Mouse (Mus musculus) ES-Bruce4 (cell line): Measurements from ENCODE around the gene Nt5c3b.

Experiments
- CTCF ChIP-seq: IDR thresholded peaks from one replicate; pipeline ENCODE4 v1.8.1; 2011; ENCODE audit warnings: low read depth, low read length
- EP300 ChIP-seq: IDR thresholded peaks from 2 replicates; pipeline ENCODE4 v1.6.1; 2011; ENCODE audit warnings: low read depth, low read length; ENCODE audit not compliant: insufficient read depth
- POLR2A ChIP-seq: IDR thresholded peaks from one replicate; pipeline ENCODE4 v1.8.1; 2011; ENCODE audit warnings: low read length; ENCODE audit not compliant: insufficient read depth

DNA sequence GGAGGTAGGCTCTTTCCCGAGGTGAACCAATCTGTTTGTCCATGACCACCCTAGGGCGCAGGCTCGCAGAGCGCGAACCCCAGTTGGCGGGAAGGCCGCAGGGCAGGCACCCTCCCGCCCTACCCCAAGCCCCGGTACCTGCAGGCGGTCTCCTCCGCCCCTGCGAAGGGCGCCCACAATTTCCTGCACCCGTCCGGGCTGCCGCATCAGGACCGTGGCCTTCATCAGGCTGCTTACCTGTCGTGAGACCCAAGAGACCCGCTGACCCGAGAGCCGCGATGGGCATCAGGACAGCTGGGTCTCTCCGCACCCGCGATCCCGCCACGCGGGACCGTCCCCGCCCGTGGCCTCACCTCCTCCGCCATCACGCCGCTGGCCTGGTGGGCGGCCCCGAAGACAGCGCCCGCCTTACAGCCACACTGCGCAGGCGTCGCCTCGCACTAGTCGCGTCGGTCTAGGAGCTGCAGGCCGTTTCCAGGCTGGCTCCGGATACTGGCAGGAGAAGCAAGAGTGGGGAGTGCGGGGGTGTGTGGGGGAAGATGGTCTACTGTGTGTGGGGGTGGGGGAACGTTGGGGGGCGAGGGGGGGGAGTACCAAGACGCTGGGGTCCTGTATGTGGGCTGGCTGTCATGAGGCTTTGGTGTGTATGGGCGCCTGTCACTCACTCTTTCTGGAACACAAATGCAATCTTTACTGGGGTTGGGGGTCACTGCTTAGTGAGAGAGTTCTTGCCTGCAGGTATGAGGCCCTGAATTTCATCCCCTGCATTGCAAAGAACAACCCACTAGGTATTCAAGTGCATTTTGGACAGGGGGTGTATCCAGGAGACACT lies 701 bp downstream of the Nt5c3b start:
- TF ChIP-seq CTCF: no peak
- TF ChIP-seq POLR2A: peak; percentile 77
- TF ChIP-seq EP300: no peak
